Mouse (Mus musculus) layer of hippocampus, adult 2 months (tissue): ENCODE results near the gene Itgal. TPM values are rescaled to one million over a fixed set of nuclear protein-coding genes. Genes with fewer than 3 reads are reported as not detected.

Experiments
- DNase-seq, 2 experiments: peaks; one replicate each; pipeline ENCODE4 v3.0.0; 2022; ENCODE audit warnings: low spot score in 2 of 2
- H3K27ac ChIP-seq: fragments of 200-600 bp; 2 replicates; pipeline ENCODE4 v1.8.1; 2022
- H3K4me3 ChIP-seq: fragments of 200-600 bp; 2 replicates; pipeline ENCODE4 v1.8.1; 2022; ENCODE audit warnings: mild to moderate bottlenecking
- CTCF ChIP-seq: fragments of 200-600 bp; conservative IDR thresholded peaks from 2 replicates; pipeline ENCODE4 v1.8.1; 2022; ENCODE audit warnings: antibody characterized with exemption, mild to moderate bottlenecking, moderate library complexity
- total RNA-seq, 2 experiments: library from RNA; stranded (reverse); gene quantifications; 2 replicates each; pipeline ENCODE4 v1.2.3; 2021

Itgal gene
- total RNA-seq, 2 experiments from 2014 or later: 0.20 to 0.36 TPM

- no peak for TF ChIP-seq CTCF
- no peak for DNase-seq
- Histone ChIP-seq H3K4me3 (no peak overlapping the region), H3K27ac (no peak overlapping the region)
Measured at GRCm38 (mm10) chr7:127270256-127270655, 25.8 kb upstream of the Itgal start.

- Histone ChIP-seq H3K27ac (no peak overlapping the region), H3K4me3 (no peak overlapping the region)
- no peak for TF ChIP-seq CTCF
- no peak for DNase-seq
Measured at GRCm38 (mm10) chr7:127270666-127271065, 25.4 kb upstream of the Itgal start.

- Histone ChIP-seq H3K4me3 (no peak overlapping the region), H3K27ac (no peak overlapping the region)
- TF ChIP-seq CTCF: no peak
- no peak for DNase-seq
Measured at GRCm38 (mm10) chr7:127271093-127271492, 25.0 kb upstream of the Itgal start.

GRCm38 (mm10) chr7:127272566-127272965 lies 23.5 kb upstream of the Itgal start:
- H3K4me3 ChIP-seq: peak overlapping the region; percentile 99; the same call in 1 of the 2 replicates
- DNase-seq: no peak
- TF ChIP-seq CTCF: no peak

GRCm38 (mm10) chr7:127273118-127273923 lies 22.7 kb upstream of the Itgal start:
- DNase-seq: no peak
- Histone ChIP-seq H3K27ac (peak overlapping the region; percentile 95), H3K4me3 (peak overlapping the region; percentile 99)
- TF ChIP-seq CTCF: peak; percentile 15; the same call in 1 of the 2 replicates

More at GRCm38 (mm10) chr7:127272566-127272965, 23.5 kb upstream of the Itgal start:
- no peak overlapping the region for H3K27ac ChIP-seq

- DNase-seq: peak; percentile 92 to 93
- TF ChIP-seq CTCF: no peak
- Histone ChIP-seq H3K27ac (peak within 1 kb of the TSS; percentile 95), H3K4me3 (peak within 1 kb of the TSS; percentile 99)
Measured at GRCm38 (mm10) chr7:127273925-127274789, 21.9 kb upstream of the Itgal start, which contains the start of gene Sephs2. Gene Sephs2, minus strand, starts transcription at chr7:127274055.

- TF ChIP-seq CTCF: no peak
- no peak overlapping the region for H3K27ac ChIP-seq
- DNase-seq: no peak
- no peak overlapping the region for H3K4me3 ChIP-seq
Measured at GRCm38 (mm10) chr7:127276519-127276961, 19.5 kb upstream of the Itgal start.

- H3K27ac ChIP-seq: no peak overlapping the region
- no peak overlapping the region for H3K4me3 ChIP-seq
- no peak for DNase-seq
- peak; percentile 67 for TF ChIP-seq CTCF
Measured at GRCm38 (mm10) chr7:127278311-127278710, 17.7 kb upstream of the Itgal start.

- no peak for TF ChIP-seq CTCF
- DNase-seq: no peak
- Histone ChIP-seq H3K4me3 (no peak overlapping the region), H3K27ac (no peak overlapping the region)
Measured at GRCm38 (mm10) chr7:127280092-127280491, 16.0 kb upstream of the Itgal start.

GRCm38 (mm10) chr7:127281114-127281513 lies 14.9 kb upstream of the Itgal start:
- Histone ChIP-seq H3K4me3 (no peak overlapping the region), H3K27ac (no peak overlapping the region)
- DNase-seq: no peak
- no peak for TF ChIP-seq CTCF

- Histone ChIP-seq H3K4me3 (no peak overlapping the region), H3K27ac (no peak overlapping the region)
- no peak for DNase-seq
- TF ChIP-seq CTCF: no peak
Measured at GRCm38 (mm10) chr7:127282190-127282589, 13.9 kb upstream of the Itgal start.

- TF ChIP-seq CTCF: no peak
- Histone ChIP-seq H3K4me3 (no peak overlapping the region), H3K27ac (no peak overlapping the region)
- DNase-seq: no peak
Measured at GRCm38 (mm10) chr7:127285154-127285553, 10.9 kb upstream of the Itgal start.

GRCm38 (mm10) chr7:127287940-127288339 lies 8.1 kb upstream of the Itgal start:
- no peak for DNase-seq
- TF ChIP-seq CTCF: no peak
- no peak overlapping the region for H3K27ac ChIP-seq
- H3K4me3 ChIP-seq: no peak overlapping the region
